Mouse (Mus musculus) bone marrow macrophage, adult 2 months (primary cell): ENCODE data around the gene Spz1.

ENCODE experiments used
- CTCF ChIP-seq: IDR thresholded peaks from 2 replicates; pipeline ENCODE4 v1.5.1; 2012; ENCODE audit warnings: low read depth, mild to moderate bottlenecking, low read length, moderate library complexity
- POLR2A ChIP-seq: IDR thresholded peaks from 2 replicates; pipeline ENCODE4 v1.6.1; 2012; ENCODE audit warnings: mild to moderate bottlenecking, low read depth, low read length, borderline replicate concordance

- TF ChIP-seq POLR2A (no peak), CTCF (no peak)
Observed at GRCm38 (mm10) chr13:92559429-92559828, 16.5 kb downstream of the Spz1 start.
